Mouse (Mus musculus) layer of hippocampus, adult 9-10 months (tissue): ENCODE data around the gene Map3k21.

ENCODE experiments used
- DNase-seq: peaks from one replicate; pipeline ENCODE4 v3.0.0; 2022; ENCODE audit warnings: low spot score

The Map3k21 gene

GRCm38 (mm10) chr8:125971336-125971735, 61.1 kb downstream of the Map3k21 start:
- DNase-seq: no peak

GRCm38 (mm10) chr8:125975981-125976380, 65.7 kb downstream of the Map3k21 start:
- no peak for DNase-seq

DNA sequence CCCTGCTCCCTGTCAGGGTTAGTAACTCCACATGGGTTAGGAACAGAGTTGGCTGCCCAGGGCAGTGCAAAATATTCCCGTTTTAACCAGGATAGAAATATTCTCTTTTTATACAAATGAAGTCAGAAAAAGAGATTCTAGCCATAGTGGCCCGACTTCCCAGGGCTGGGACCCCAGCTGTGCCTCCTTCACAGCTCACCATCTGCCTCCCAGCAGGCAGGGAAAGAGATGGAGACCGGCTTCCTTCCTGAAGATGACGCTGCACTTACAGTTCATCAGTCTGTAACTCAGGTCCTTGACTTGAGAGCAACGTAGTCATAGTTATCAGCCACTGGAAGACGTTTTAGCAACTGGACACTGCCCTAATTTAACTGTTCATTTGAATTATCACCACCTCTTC, 70.6 kb downstream of the Map3k21 start:
- DNase-seq: no peak

- no peak for DNase-seq
These were observed 73.3 kb downstream of the Map3k21 start for GRCm38 (mm10) chr8:125983515-125983914.

DNA sequence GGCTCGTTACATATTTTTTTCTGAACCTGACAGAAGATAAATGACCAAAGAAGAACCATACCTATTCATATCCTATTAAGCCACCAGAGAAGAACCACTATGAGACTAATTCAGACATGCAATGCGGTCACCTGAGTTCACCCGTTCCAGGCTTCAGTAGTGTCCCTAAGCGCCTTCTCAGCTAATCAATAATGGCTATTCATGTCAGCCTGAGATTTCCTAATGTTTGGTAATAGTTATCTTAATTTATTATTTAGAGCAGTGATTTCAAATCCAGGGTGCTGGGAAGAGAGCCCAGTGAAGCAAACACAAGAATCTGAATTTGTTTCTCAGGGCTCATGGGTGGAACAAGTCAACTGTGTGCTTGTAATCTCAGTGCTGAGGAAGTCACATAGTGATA, 73.9 kb downstream of the Map3k21 start:
- DNase-seq: no peak

GRCm38 (mm10) chr8:125985364-125985763, 75.1 kb downstream of the Map3k21 start:
- no peak for DNase-seq

DNA sequence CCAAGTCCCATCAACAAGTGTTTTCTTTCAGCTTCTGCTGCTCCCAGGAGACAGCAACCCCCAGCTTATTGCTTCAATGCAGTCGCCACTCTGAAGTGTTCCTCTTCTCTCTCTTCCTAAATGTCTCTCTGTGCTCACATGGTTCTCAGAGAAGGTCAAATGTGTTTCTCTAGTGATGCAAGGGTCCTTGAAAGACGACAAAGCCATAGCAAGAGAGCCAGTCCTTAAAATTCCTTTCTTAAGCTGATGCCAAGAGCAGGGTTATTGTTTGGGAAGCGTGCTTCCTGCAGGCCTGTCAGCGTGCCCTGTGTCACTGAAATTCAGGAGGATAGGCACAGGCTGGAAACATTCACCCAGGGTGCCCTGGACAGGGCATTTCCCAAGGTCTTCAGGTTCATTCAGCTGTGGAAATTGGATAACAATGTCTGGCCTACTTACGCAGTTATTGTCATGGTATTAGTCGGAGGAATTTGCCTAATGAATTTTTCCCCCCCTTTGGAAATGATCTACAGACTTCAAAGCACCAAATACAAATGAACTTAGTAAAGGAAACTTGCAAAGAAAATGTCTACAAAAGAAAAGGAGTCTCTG, 76.8 kb downstream of the Map3k21 start:
- DNase-seq: no peak

DNA sequence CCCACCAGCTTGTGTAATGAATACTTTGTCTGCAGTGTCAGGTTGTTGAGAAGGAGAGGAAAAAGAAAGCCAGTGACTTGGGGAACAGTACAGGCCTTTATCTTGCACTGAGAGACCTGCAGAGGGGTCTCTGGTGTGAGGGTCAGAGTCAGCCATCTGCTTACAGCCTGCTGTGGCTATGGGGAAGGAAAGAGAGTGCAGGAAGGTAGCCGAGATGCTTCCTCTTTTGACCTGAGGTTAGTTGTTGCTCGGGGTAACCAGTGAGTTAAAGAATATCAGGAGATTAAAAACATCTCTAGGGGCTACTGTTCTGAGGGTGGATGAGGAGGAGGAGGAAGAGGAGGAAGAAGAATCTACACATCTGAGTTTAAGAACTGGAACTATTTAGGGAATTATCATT, 77.7 kb downstream of the Map3k21 start:
- no peak for DNase-seq

- no peak for DNase-seq
These were observed 83.4 kb downstream of the Map3k21 start for GRCm38 (mm10) chr8:125993636-125994035.

DNA sequence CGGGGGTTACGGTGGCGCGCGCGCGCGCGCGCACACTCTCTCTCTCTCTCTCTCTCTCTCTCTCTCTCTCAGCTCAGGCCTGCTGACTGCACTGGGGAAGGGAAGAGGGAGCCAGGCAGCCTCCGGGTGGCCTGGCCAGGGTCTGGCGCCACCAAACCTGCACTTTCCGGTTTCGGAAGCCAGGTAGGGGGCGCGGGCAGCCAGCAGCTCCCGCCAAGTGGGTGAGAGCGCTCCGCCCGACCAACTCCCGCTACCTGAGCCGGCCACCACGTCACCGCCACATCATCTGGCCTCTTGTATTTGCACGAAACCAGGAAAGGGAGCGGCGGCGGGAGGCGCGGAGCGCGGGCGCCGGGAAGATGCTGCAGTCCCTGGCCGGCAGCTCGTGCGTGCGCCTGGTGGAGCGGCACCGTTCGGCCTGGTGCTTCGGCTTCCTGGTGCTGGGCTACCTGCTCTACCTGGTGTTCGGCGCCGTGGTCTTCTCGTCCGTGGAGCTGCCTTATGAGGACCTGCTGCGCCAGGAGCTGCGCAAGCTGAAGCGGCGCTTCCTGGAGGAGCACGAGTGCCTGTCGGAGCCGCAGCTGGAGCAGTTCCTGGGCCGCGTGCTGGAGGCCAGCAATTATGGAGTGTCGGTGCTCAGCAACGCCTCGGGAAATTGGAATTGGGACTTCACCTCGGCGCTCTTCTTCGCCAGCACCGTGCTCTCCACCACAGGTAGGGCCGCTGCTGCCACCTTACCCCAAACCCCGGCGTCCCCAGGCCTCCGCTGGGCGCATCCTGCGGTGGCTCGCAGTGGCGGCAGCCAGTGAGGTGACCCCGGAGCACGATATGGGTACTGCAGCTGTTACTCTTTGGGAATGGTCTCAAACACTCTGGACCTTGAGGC, 85.1 kb downstream of the Map3k21 start, which contains the start of gene Kcnk1:
Gene Kcnk1 (plus strand): TSS at position 70 of the 886 bp plus-strand sequence.
- DNase-seq: no peak

GRCm38 (mm10) chr8:125996031-125996839, 86.0 kb downstream of the Map3k21 start:
- no peak for DNase-seq

GRCm38 (mm10) chr8:125996980-125997379, 86.7 kb downstream of the Map3k21 start:
- no peak for DNase-seq
